Mouse (Mus musculus) embryonic fibroblast, embryonic 13.5 days (primary cell): ENCODE data around the gene Olfr984. TPM values are rescaled to one million over a fixed set of nuclear protein-coding genes. Genes with fewer than 3 reads are reported as not detected.

Experiments
- H3K27ac ChIP-seq: 2 replicates; pipeline ENCODE4 v1.5.1; 2012; ENCODE audit warnings: low read length, control low read depth, inconsistent platforms; ENCODE audit not compliant: insufficient read depth
- H3K4me1 ChIP-seq: 2 replicates; pipeline ENCODE4 v1.6.1; 2011; ENCODE audit warnings: low read length; ENCODE audit not compliant: control insufficient read depth, insufficient read depth
- H3K4me3 ChIP-seq: 2 replicates; pipeline ENCODE4 v1.5.1; 2011; ENCODE audit warnings: mild to moderate bottlenecking, control low read depth, low read length; ENCODE audit not compliant: insufficient read depth
- CTCF ChIP-seq: IDR thresholded peaks from 2 replicates; pipeline ENCODE4 v1.5.1; 2011; ENCODE audit warnings: mild to moderate bottlenecking, control low read depth, low read length, moderate library complexity, borderline replicate concordance; ENCODE audit not compliant: insufficient read depth
- POLR2A ChIP-seq: IDR thresholded peaks from 2 replicates; pipeline ENCODE4 v1.6.1; 2011; ENCODE audit warnings: low read depth, mild to moderate bottlenecking, control low read depth, low read length, moderate library complexity
- polyA plus RNA-seq: library from polyadenylated mRNA; stranded (reverse); fragments of >200 nt; gene quantifications from 2 replicates; pipeline ENCODE4 v1.2.4, GENCODE M21; 2011; ENCODE audit warnings: low read depth; ENCODE audit not compliant: missing spikeins, insufficient read length

Gene Olfr984
- polyA plus RNA-seq, 1 experiment, result not detected

DNA sequence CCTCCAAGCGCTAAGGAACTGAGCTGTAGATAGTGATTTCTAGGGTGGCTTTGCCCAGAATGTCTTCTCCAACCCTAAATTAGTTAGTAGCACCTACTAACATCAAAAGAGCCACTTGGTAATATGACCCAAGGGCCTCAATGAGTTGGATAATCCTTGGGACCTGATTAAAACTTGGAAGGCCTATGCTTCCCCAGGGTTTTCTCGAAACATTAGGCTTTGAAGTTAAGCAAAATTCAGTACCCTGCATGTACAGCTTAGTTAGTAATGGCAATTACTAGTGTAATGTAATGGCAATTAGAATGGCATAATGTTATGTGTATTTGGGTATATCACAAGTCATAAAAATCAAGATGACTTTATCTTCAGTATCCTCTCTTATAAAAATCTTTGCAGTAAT lies 20.5 kb downstream of the Olfr984 start, which contains the start of gene Olfr983:
Olfr983 (minus strand) TSS at position 101 of the 400 bp plus-strand sequence.
- H3K27ac ChIP-seq, result 0 out of 2 replicates have a peak within 1 kb of the TSS, but pooled peaks have one; percentile 18
- TF ChIP-seq POLR2A, result no peak

DNA sequence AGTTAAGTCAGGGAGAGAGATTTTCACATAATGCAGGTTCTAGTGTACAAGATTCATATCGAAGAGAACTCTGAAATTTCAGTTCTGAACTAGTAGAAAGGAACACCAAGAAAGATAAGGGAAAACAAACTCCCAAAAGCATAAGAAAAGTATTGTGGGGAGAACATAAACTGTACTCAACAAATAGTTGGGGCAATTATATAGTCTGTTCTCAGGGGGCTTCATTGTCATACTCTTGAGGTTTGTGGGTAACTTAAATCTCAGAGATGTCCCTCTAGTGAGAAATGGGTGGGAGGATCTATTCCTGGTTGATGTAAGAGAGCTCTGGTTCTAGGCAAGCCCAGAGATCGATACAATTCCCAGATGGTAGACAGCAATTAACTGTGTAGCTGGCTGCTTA lies 40.5 kb downstream of the Olfr984 start, which contains the start of gene Olfr982:
Olfr982 (plus strand) TSS at position 301 of the 400 bp plus-strand sequence.
- Histone ChIP-seq H3K4me1 (no peaks in the 10 kb centered on the region), H3K27ac (no peak within 1 kb of the TSS), H3K4me3 (no peak within 1 kb of the TSS)
- TF ChIP-seq POLR2A (no peak), CTCF (no peak)

More for the DNA sequence above, 20.5 kb downstream of the Olfr984 start, which contains the start of gene Olfr983:
- H3K4me3 ChIP-seq, result no peak within 1 kb of the TSS
- H3K4me1 ChIP-seq, result peaks cover 4% of the 10 kb centered on the region

GRCm38 (mm10) chr9:40050138-40050537 lies 63.9 kb downstream of the Olfr984 start:
- TF ChIP-seq CTCF (no peak), POLR2A (no peak)
- H3K27ac ChIP-seq, result no peak overlapping the region
- no peaks in the 10 kb centered on the region for H3K4me1 ChIP-seq
- no peak overlapping the region for H3K4me3 ChIP-seq

Other genes with a start within 250 kb of the Olfr984 start
- gene Olfr972, start 247.8 kb downstream of the Olfr984 start, polyA plus RNA-seq, result not detected in 2 replicates
- not detected in 2 replicates for gene Olfr229, start 206.9 kb downstream of the Olfr984 start, polyA plus RNA-seq
- not detected in 2 replicates for gene Olfr974, start 176.7 kb downstream of the Olfr984 start, polyA plus RNA-seq
- not detected in 2 replicates for gene Olfr975, start 162.2 kb downstream of the Olfr984 start, polyA plus RNA-seq
- gene Olfr976, start 153.1 kb downstream of the Olfr984 start, polyA plus RNA-seq, result not detected in 2 replicates
- not detected in 2 replicates for gene Olfr978, start 122.1 kb downstream of the Olfr984 start, polyA plus RNA-seq
- not detected in 2 replicates for gene Olfr979, start 110.7 kb downstream of the Olfr984 start, polyA plus RNA-seq
- not detected in 2 replicates for gene Olfr980, start 104.6 kb downstream of the Olfr984 start, polyA plus RNA-seq
- not detected in 2 replicates for gene Olfr981, start 92.7 kb downstream of the Olfr984 start, polyA plus RNA-seq
- gene Olfr982, start 40.4 kb downstream of the Olfr984 start, polyA plus RNA-seq, result not detected in 2 replicates
- gene Olfr983, start 20.6 kb downstream of the Olfr984 start, polyA plus RNA-seq, result not detected in 2 replicates
- gene Olfr985, start 16.0 kb upstream of the Olfr984 start, polyA plus RNA-seq, result not detected in 2 replicates
- not detected in 2 replicates for gene Tmem225, start 33.9 kb upstream of the Olfr984 start, polyA plus RNA-seq
- not detected in 2 replicates for gene Olfr986, start 66.7 kb upstream of the Olfr984 start, polyA plus RNA-seq
- gene Zfp202, start 78.1 kb upstream of the Olfr984 start, polyA plus RNA-seq, result 2.6 and 3.7 TPM in 2 replicates
- gene Scn3b, start 155.0 kb upstream of the Olfr984 start, polyA plus RNA-seq, result 2.2 and 3.2 TPM in 2 replicates